Mouse (Mus musculus) liver, postnatal 0 days (tissue): ENCODE results near the gene Doc2a. TPM values are rescaled to one million over a fixed set of nuclear protein-coding genes. Genes with fewer than 3 reads are reported as not detected.

Experiments used
- ATAC-seq: fragments of 200-750 bp; cut with Nextera tagmentation; 2 replicates; pipeline ENCODE4 v1.8.0; 2017; ENCODE audit warnings: mild to moderate bottlenecking, moderate library complexity
- DNase-seq: peaks from one replicate; pipeline ENCODE4 v3.0.0-alpha.2; 2016
- H3K27ac ChIP-seq: fragments of 300-500 bp; sonication (generic); 2 replicates; pipeline ENCODE4 v1.5.1; 2014; ENCODE audit warnings: antibody characterized with exemption, moderate library complexity, mild to moderate bottlenecking, low read depth
- H3K27me3 ChIP-seq: fragments of 300-500 bp; sonication (generic); 2 replicates; pipeline ENCODE4 v1.6.1; 2014; ENCODE audit warnings: low read length, control low read depth, mixed read lengths; ENCODE audit not compliant: insufficient read depth
- H3K36me3 ChIP-seq: fragments of 300-500 bp; sonication (generic); replicated peaks from 2 replicates; pipeline ENCODE4 v1.6.1; 2014; ENCODE audit warnings: mild to moderate bottlenecking, control low read depth, low read length, moderate library complexity, mixed read lengths; ENCODE audit not compliant: insufficient read depth
- H3K4me1 ChIP-seq: fragments of 300-500 bp; sonication (generic); 2 replicates; pipeline ENCODE4 v1.6.1; 2014; ENCODE audit warnings: antibody characterized with exemption, mild to moderate bottlenecking, control low read depth; ENCODE audit not compliant: insufficient read depth
- H3K4me2 ChIP-seq: fragments of 300-500 bp; sonication (generic); 2 replicates; pipeline ENCODE4 v1.6.1; 2014; ENCODE audit warnings: low read depth, mild to moderate bottlenecking, low read length, moderate library complexity, mixed read lengths
- H3K4me3 ChIP-seq: fragments of 300-500 bp; sonication (generic); 2 replicates; pipeline ENCODE4 v1.5.1; 2014; ENCODE audit warnings: low read depth, low read length
- H3K9ac ChIP-seq: fragments of 300-500 bp; sonication (generic); replicated peaks from 2 replicates; pipeline ENCODE4 v1.6.1; 2014; ENCODE audit warnings: mild to moderate bottlenecking, moderate library complexity
- H3K9me3 ChIP-seq: fragments of 300-500 bp; sonication (generic); 2 replicates; pipeline ENCODE4 v1.6.1; 2016; ENCODE audit warnings: mild to moderate bottlenecking, control low read depth, low read length, mixed read lengths
- CTCF ChIP-seq: sonication (generic); IDR thresholded peaks from 2 replicates; pipeline ENCODE4 v1.5.1; 2016; ENCODE audit warnings: antibody characterized with exemption, low read depth
- EP300 ChIP-seq: IDR thresholded peaks from 2 replicates; pipeline ENCODE4 v1.6.1; 2016; ENCODE audit warnings: antibody characterized with exemption, low read depth, mild to moderate bottlenecking
- WGBS: fragments of 180-500 bp; shearing (Covaris S2); extraction: QIAGEN DNeasy Blood & Tissue Kit; methylation state at CpG from one replicate; pipeline ENCODE4 v1.1.7; 2014; ENCODE audit not compliant: insufficient replicate concordance; 5-methylcytosine and 5-hydroxymethylcytosine counted together
- polyA plus RNA-seq: library from polyadenylated mRNA; unstranded; fragments of >200 nt; fragmentation: Nextera tagmentation; extraction: Ambion mirVana; gene quantifications from 2 replicates; pipeline ENCODE4 v1.2.1, GENCODE M21; 2015

Gene Doc2a
- polyA plus RNA-seq, 1 experiment from 2014 or later = not detected

GRCm38 (mm10) chr7:126848794-126849193, 1.6 kb downstream of the Doc2a start:
- Histone ChIP-seq H3K9ac (no peak overlapping the region), H3K27me3 (peaks cover 40% of the 10 kb centered on the region), H3K36me3 (peaks cover 19% of the 10 kb centered on the region), H3K4me2 (no peak overlapping the region), H3K9me3 (no peaks in the 10 kb centered on the region), H3K27ac (no peak overlapping the region), H3K4me1 (peaks cover 6% of the 10 kb centered on the region; the same call in 1 of the 2 replicates), H3K4me3 (no peak overlapping the region)
- TF ChIP-seq CTCF = no peak
- no peak for TF ChIP-seq EP300
- ATAC-seq (no peak), DNase-seq (no peak)
- 33% methylated on average over 10 of the region's 10 CpGs for WGBS

- Histone ChIP-seq H3K9ac (no peak overlapping the region), H3K9me3 (no peaks in the 10 kb centered on the region), H3K4me3 (no peak overlapping the region), H3K27me3 (peaks cover 37% of the 10 kb centered on the region), H3K27ac (no peak overlapping the region), H3K4me1 (peaks cover 6% of the 10 kb centered on the region; the same call in 1 of the 2 replicates), H3K36me3 (peaks cover 30% of the 10 kb centered on the region), H3K4me2 (no peak overlapping the region)
- no peak; the same call in 1 of the 2 replicates for ATAC-seq
- WGBS = 68% methylated on average over 6 of the region's 6 CpGs
- no peak for DNase-seq
- no peak for TF ChIP-seq CTCF
- no peak for TF ChIP-seq EP300
These were observed 2.9 kb downstream of the Doc2a start for GRCm38 (mm10) chr7:126850161-126850560.

GRCm38 (mm10) chr7:126851192-126851591, 4.0 kb downstream of the Doc2a start:
- H3K4me3 ChIP-seq = no peak overlapping the region
- H3K27ac ChIP-seq = no peak overlapping the region
- H3K4me2 ChIP-seq = no peak overlapping the region
- no peak for TF ChIP-seq CTCF
- no peak for TF ChIP-seq EP300
- DNase-seq = no peak
- H3K27me3 ChIP-seq = peaks cover 37% of the 10 kb centered on the region
- H3K36me3 ChIP-seq = peaks cover 39% of the 10 kb centered on the region
- no peak for ATAC-seq
- H3K4me1 ChIP-seq = peaks cover 6% of the 10 kb centered on the region; the same call in 1 of the 2 replicates
- WGBS = 67% methylated on average over 12 of the region's 12 CpGs
- H3K9me3 ChIP-seq = no peaks in the 10 kb centered on the region
- H3K9ac ChIP-seq = no peak overlapping the region

GRCm38 (mm10) chr7:126853454-126853853, 6.2 kb downstream of the Doc2a start:
- WGBS = 88% methylated on average over 5 of the region's 5 CpGs
- no peak for DNase-seq
- Histone ChIP-seq H3K9ac (no peak overlapping the region), H3K9me3 (no peaks in the 10 kb centered on the region), H3K4me2 (no peak overlapping the region), H3K36me3 (peaks cover 55% of the 10 kb centered on the region), H3K4me3 (no peak overlapping the region), H3K27ac (no peak overlapping the region), H3K4me1 (no peaks in the 10 kb centered on the region), H3K27me3 (peaks cover 16% of the 10 kb centered on the region)
- TF ChIP-seq CTCF = no peak
- no peak for TF ChIP-seq EP300
- no peak for ATAC-seq

GRCm38 (mm10) chr7:126855641-126856040, 8.4 kb downstream of the Doc2a start:
- DNase-seq (no peak), ATAC-seq (no peak)
- TF ChIP-seq EP300 (no peak), CTCF (no peak)
- Histone ChIP-seq H3K4me1 (no peaks in the 10 kb centered on the region), H3K27ac (no peak overlapping the region), H3K27me3 (no peaks in the 10 kb centered on the region), H3K9ac (no peak overlapping the region), H3K36me3 (peaks cover 73% of the 10 kb centered on the region), H3K4me2 (no peak overlapping the region), H3K4me3 (no peak overlapping the region), H3K9me3 (no peaks in the 10 kb centered on the region)
- WGBS = 82% methylated on average over 3 of the region's 3 CpGs

GRCm38 (mm10) chr7:126856741-126857420, 9.7 kb downstream of the Doc2a start:
- H3K9me3 ChIP-seq = no peaks in the 10 kb centered on the region
- no peak for DNase-seq
- ATAC-seq = no peak
- no peak overlapping the region for H3K4me2 ChIP-seq
- no peak overlapping the region for H3K9ac ChIP-seq
- 72% methylated on average over 9 of the region's 9 CpGs for WGBS
- TF ChIP-seq CTCF (no peak), EP300 (no peak)
- no peak overlapping the region for H3K27ac ChIP-seq
- no peak overlapping the region for H3K4me3 ChIP-seq
- peaks cover 70% of the 10 kb centered on the region for H3K36me3 ChIP-seq
- H3K27me3 ChIP-seq = no peaks in the 10 kb centered on the region
- H3K4me1 ChIP-seq = peaks cover 7% of the 10 kb centered on the region
